Mouse (Mus musculus): ENCODE measurements around the gene Rps15. TPM values are rescaled to one million over a fixed set of nuclear protein-coding genes. Genes with fewer than 3 reads are reported as not detected.

The Rps15 gene
- polyA plus RNA-seq, 1 experiment from 2014 or later, result 939 TPM

- peak; percentile 66 for ATAC-seq (ENCODE audit: low read depth)
- H3K27ac ChIP-seq (ENCODE audit: low read length), result peak overlapping the region; percentile 95
- H3K27me3 ChIP-seq (ENCODE audit: control insufficient read depth, insufficient read depth, low read depth, low read length), result no peaks in the 10 kb centered on the region
- WGBS, result 68% methylated on average over 20 of the region's 20 CpGs
- no peak overlapping the region for H3K4me3 ChIP-seq (ENCODE audit: low read length)
- H3K36me3 ChIP-seq (ENCODE audit: control insufficient read depth, insufficient read depth, low read length), result peaks cover 64% of the 10 kb centered on the region
- no peaks in the 10 kb centered on the region for H3K9me3 ChIP-seq (ENCODE audit: control insufficient read depth, low read length)
- H3K9ac ChIP-seq (ENCODE audit: low read length), result 0 out of 2 replicates have a peak overlapping the region, but pooled peaks have one; percentile 40
- H3K4me2 ChIP-seq (ENCODE audit: low read depth, low read length), result no peak overlapping the region
- H3K4me1 ChIP-seq (replicated peaks; ENCODE audit: control insufficient read depth, insufficient read depth, low read length), result peaks cover 16% of the 10 kb centered on the region
These were observed 9.5 kb upstream of the Rps15 start for GRCm38 (mm10) chr10:80282481-80283441.

- H3K27ac ChIP-seq (ENCODE audit: low read length), result no peak overlapping the region
- peaks cover 45% of the 10 kb centered on the region for H3K36me3 ChIP-seq (ENCODE audit: control insufficient read depth, insufficient read depth, low read length)
- peaks cover 16% of the 10 kb centered on the region for H3K4me1 ChIP-seq (replicated peaks; ENCODE audit: control insufficient read depth, insufficient read depth, low read length)
- no peak for ATAC-seq (ENCODE audit: low read depth)
- H3K27me3 ChIP-seq (ENCODE audit: control insufficient read depth, insufficient read depth, low read depth, low read length), result no peaks in the 10 kb centered on the region
- no peak overlapping the region for H3K4me2 ChIP-seq (ENCODE audit: low read depth, low read length)
- H3K9me3 ChIP-seq (ENCODE audit: control insufficient read depth, low read length), result no peaks in the 10 kb centered on the region
- no peak overlapping the region for H3K9ac ChIP-seq (ENCODE audit: low read length)
- no peak overlapping the region for H3K4me3 ChIP-seq (ENCODE audit: low read length)
- WGBS, result 74% methylated on average over 15 of the region's 15 CpGs
These were observed 6.8 kb upstream of the Rps15 start for GRCm38 (mm10) chr10:80285222-80286070.

GRCm38 (mm10) chr10:80288097-80288496, 4.2 kb upstream of the Rps15 start:
- Histone ChIP-seq H3K27ac (ENCODE audit: low read length) (no peak overlapping the region), H3K4me3 (ENCODE audit: low read length) (no peak overlapping the region), H3K9ac (ENCODE audit: low read length) (no peak overlapping the region), H3K4me1 (replicated peaks; ENCODE audit: control insufficient read depth, insufficient read depth, low read length) (peaks cover 3% of the 10 kb centered on the region; the same call in 1 of the 2 replicates), H3K9me3 (ENCODE audit: control insufficient read depth, low read length) (no peaks in the 10 kb centered on the region), H3K27me3 (ENCODE audit: control insufficient read depth, insufficient read depth, low read depth, low read length) (no peaks in the 10 kb centered on the region), H3K36me3 (ENCODE audit: control insufficient read depth, insufficient read depth, low read length) (peaks cover 33% of the 10 kb centered on the region), H3K4me2 (ENCODE audit: low read depth, low read length) (no peak overlapping the region)
- WGBS, result 89% methylated on average over 12 of the region's 12 CpGs
- ATAC-seq (ENCODE audit: low read depth), result no peak

GRCm38 (mm10) chr10:80288657-80289056, 3.6 kb upstream of the Rps15 start:
- WGBS, result 68% methylated on average over 8 of the region's 8 CpGs
- H3K27ac ChIP-seq (ENCODE audit: low read length), result no peak overlapping the region
- H3K36me3 ChIP-seq (ENCODE audit: control insufficient read depth, insufficient read depth, low read length), result peaks cover 33% of the 10 kb centered on the region
- peaks cover 7% of the 10 kb centered on the region; the same call in 1 of the 2 replicates for H3K4me1 ChIP-seq (replicated peaks; ENCODE audit: control insufficient read depth, insufficient read depth, low read length)
- no peak for ATAC-seq (ENCODE audit: low read depth)
- H3K9me3 ChIP-seq (ENCODE audit: control insufficient read depth, low read length), result no peaks in the 10 kb centered on the region
- H3K4me3 ChIP-seq (ENCODE audit: low read length), result no peak overlapping the region
- H3K9ac ChIP-seq (ENCODE audit: low read length), result no peak overlapping the region
- no peaks in the 10 kb centered on the region for H3K27me3 ChIP-seq (ENCODE audit: control insufficient read depth, insufficient read depth, low read depth, low read length)
- H3K4me2 ChIP-seq (ENCODE audit: low read depth, low read length), result no peak overlapping the region

GRCm38 (mm10) chr10:80293325-80293724, 1.1 kb downstream of the Rps15 start:
- Histone ChIP-seq H3K27me3 (ENCODE audit: control insufficient read depth, insufficient read depth, low read depth, low read length) (peaks cover 9% of the 10 kb centered on the region), H3K36me3 (ENCODE audit: control insufficient read depth, insufficient read depth, low read length) (peaks cover 17% of the 10 kb centered on the region), H3K4me1 (replicated peaks; ENCODE audit: control insufficient read depth, insufficient read depth, low read length) (peaks cover 16% of the 10 kb centered on the region), H3K9me3 (ENCODE audit: control insufficient read depth, low read length) (no peaks in the 10 kb centered on the region), H3K4me2 (ENCODE audit: low read depth, low read length) (peak overlapping the region; percentile 89), H3K9ac (ENCODE audit: low read length) (peak overlapping the region; percentile 97), H3K27ac (ENCODE audit: low read length) (peak overlapping the region; percentile 84), H3K4me3 (ENCODE audit: low read length) (peak overlapping the region; percentile 87)
- WGBS, result 20% methylated on average over 14 of the region's 14 CpGs
- ATAC-seq (ENCODE audit: low read depth), result no peak

- 73% methylated on average over 4 of the region's 4 CpGs for WGBS
- Histone ChIP-seq H3K36me3 (ENCODE audit: control insufficient read depth, insufficient read depth, low read length) (peaks cover 12% of the 10 kb centered on the region), H3K9ac (ENCODE audit: low read length) (no peak overlapping the region), H3K4me3 (ENCODE audit: low read length) (no peak overlapping the region), H3K27me3 (ENCODE audit: control insufficient read depth, insufficient read depth, low read depth, low read length) (peaks cover 18% of the 10 kb centered on the region), H3K9me3 (ENCODE audit: control insufficient read depth, low read length) (no peaks in the 10 kb centered on the region), H3K4me1 (replicated peaks; ENCODE audit: control insufficient read depth, insufficient read depth, low read length) (peaks cover 16% of the 10 kb centered on the region), H3K4me2 (ENCODE audit: low read depth, low read length) (no peak overlapping the region), H3K27ac (ENCODE audit: low read length) (no peak overlapping the region)
- ATAC-seq (ENCODE audit: low read depth), result no peak
These were observed 2.1 kb downstream of the Rps15 start for GRCm38 (mm10) chr10:80294311-80294710.

GRCm38 (mm10) chr10:80294788-80295303, 2.6 kb downstream of the Rps15 start:
- Histone ChIP-seq H3K4me1 (replicated peaks; ENCODE audit: control insufficient read depth, insufficient read depth, low read length) (peaks cover 16% of the 10 kb centered on the region), H3K27ac (ENCODE audit: low read length) (no peak overlapping the region), H3K4me2 (ENCODE audit: low read depth, low read length) (no peak overlapping the region), H3K9ac (ENCODE audit: low read length) (no peak overlapping the region), H3K4me3 (ENCODE audit: low read length) (no peak overlapping the region), H3K9me3 (ENCODE audit: control insufficient read depth, low read length) (no peaks in the 10 kb centered on the region), H3K27me3 (ENCODE audit: control insufficient read depth, insufficient read depth, low read depth, low read length) (peaks cover 24% of the 10 kb centered on the region), H3K36me3 (ENCODE audit: control insufficient read depth, insufficient read depth, low read length) (peaks cover 12% of the 10 kb centered on the region)
- WGBS, result 46% methylated on average over 7 of the region's 7 CpGs
- no peak for ATAC-seq (ENCODE audit: low read depth)

- 1% methylated on average over 26 of the region's 26 CpGs for WGBS
- Histone ChIP-seq H3K9me3 (ENCODE audit: control insufficient read depth, low read length) (no peaks in the 10 kb centered on the region), H3K4me1 (replicated peaks; ENCODE audit: control insufficient read depth, insufficient read depth, low read length) (peaks cover 16% of the 10 kb centered on the region), H3K4me2 (ENCODE audit: low read depth, low read length) (peak within 1 kb of the TSS; percentile 61), H3K27me3 (ENCODE audit: control insufficient read depth, insufficient read depth, low read depth, low read length) (peaks cover 34% of the 10 kb centered on the region), H3K27ac (ENCODE audit: low read length) (no peak within 1 kb of the TSS), H3K9ac (ENCODE audit: low read length) (peak within 1 kb of the TSS; percentile 58), H3K4me3 (ENCODE audit: low read length) (peak within 1 kb of the TSS; percentile 41), H3K36me3 (ENCODE audit: control insufficient read depth, insufficient read depth, low read length) (peaks cover 12% of the 10 kb centered on the region)
- peak; percentile 51; the same call in 1 of the 2 replicates for ATAC-seq (ENCODE audit: low read depth)
These were observed 3.6 kb downstream of the Rps15 start, which contains the start of gene Apc2 for GRCm38 (mm10) chr10:80295618-80296425. Gene Apc2, plus strand, starts transcription at chr10:80295977.

All from lung, embryonic 16.5 days (tissue).